Mouse (Mus musculus) monocyte, adult 2 months (primary cell): ENCODE results near the gene Luzp1.

Source experiments
- DNase-seq, 2 experiments: peaks; one replicate each; pipeline ENCODE4 v3.0.0; 2022; ENCODE audit warnings: low spot score in 2 of 2, low read depth in 1 of 2

Gene Luzp1

GRCm38 (mm10) chr4:136462086-136462838, 7.3 kb upstream of the Luzp1 start, which contains the start of gene 6030445D17Rik:
TSS of gene 6030445D17Rik (plus strand) at chr4:136462250.
- DNase-seq: peak in 1 of 2 experiments; percentile 13

GRCm38 (mm10) chr4:136462839-136463178, 6.8 kb upstream of the Luzp1 start:
- DNase-seq: no peak

GRCm38 (mm10) chr4:136463436-136463835, 6.1 kb upstream of the Luzp1 start:
- no peak for DNase-seq

GRCm38 (mm10) chr4:136466226-136466625, 3.3 kb upstream of the Luzp1 start:
- DNase-seq: no peak

GRCm38 (mm10) chr4:136468553-136469327, 821 bp upstream of the Luzp1 start:
- no peak for DNase-seq

GRCm38 (mm10) chr4:136469941-136470346, 383 bp downstream of the Luzp1 start:
- DNase-seq: no peak

GRCm38 (mm10) chr4:136470347-136471071, 948 bp downstream of the Luzp1 start:
- no peak for DNase-seq

- DNase-seq: no peak
Observed at GRCm38 (mm10) chr4:136476692-136477091, 7.1 kb downstream of the Luzp1 start.

- DNase-seq: no peak
Observed at GRCm38 (mm10) chr4:136486549-136486948, 17.0 kb downstream of the Luzp1 start.

- no peak for DNase-seq
Observed at GRCm38 (mm10) chr4:136495993-136496392, 26.4 kb downstream of the Luzp1 start.

- peak in 1 of 2 experiments; percentile 6 for DNase-seq
Observed at GRCm38 (mm10) chr4:136505426-136506215, 36.1 kb downstream of the Luzp1 start.

GRCm38 (mm10) chr4:136509857-136510256, 40.3 kb downstream of the Luzp1 start:
- DNase-seq: no peak

- DNase-seq: no peak
Observed at GRCm38 (mm10) chr4:136511708-136512107, 42.1 kb downstream of the Luzp1 start.

GRCm38 (mm10) chr4:136512905-136513304, 43.3 kb downstream of the Luzp1 start:
- DNase-seq: no peak

GRCm38 (mm10) chr4:136518141-136518540, 48.6 kb downstream of the Luzp1 start:
- DNase-seq: no peak

GRCm38 (mm10) chr4:136518576-136518975, 49.0 kb downstream of the Luzp1 start:
- no peak for DNase-seq

- DNase-seq: no peak
Observed at GRCm38 (mm10) chr4:136519866-136520265, 50.3 kb downstream of the Luzp1 start.

GRCm38 (mm10) chr4:136521898-136522297, 52.3 kb downstream of the Luzp1 start:
- no peak for DNase-seq

- DNase-seq: no peak
Observed at GRCm38 (mm10) chr4:136524309-136524708, 54.7 kb downstream of the Luzp1 start.

- DNase-seq: no peak
Observed at GRCm38 (mm10) chr4:136526412-136526811, 56.9 kb downstream of the Luzp1 start.

GRCm38 (mm10) chr4:136545151-136545550, 75.6 kb downstream of the Luzp1 start:
- no peak for DNase-seq
